Mouse (Mus musculus): ENCODE data around the gene Babam2. TPM values are rescaled to one million over a fixed set of nuclear protein-coding genes. Genes with fewer than 3 reads are reported as not detected.

Gene Babam2
- polyA plus RNA-seq, 1 experiment from 2014 or later, result 32.3 TPM

- H3K27ac ChIP-seq (ENCODE audit: low read depth, low read length), result no peak overlapping the region
- WGBS, result 3% methylated on average over 21 of the region's 21 CpGs
- peak overlapping the region; percentile 67 for H3K9ac ChIP-seq (ENCODE audit: low read length)
- ATAC-seq, result no peak
- DNase-seq (ENCODE audit: low spot score), result no peak
- H3K4me2 ChIP-seq (ENCODE audit: low read length), result peak overlapping the region; percentile 95
- H3K4me3 ChIP-seq (ENCODE audit: low read depth, low read length), result peak overlapping the region; percentile 53
- peaks cover 50% of the 10 kb centered on the region for H3K27me3 ChIP-seq (replicated peaks; ENCODE audit: control insufficient read depth, insufficient read depth, low read length)
- peaks cover 13% of the 10 kb centered on the region for H3K4me1 ChIP-seq (ENCODE audit: control insufficient read depth, insufficient read depth, low read length)
- H3K36me3 ChIP-seq (ENCODE audit: control insufficient read depth, insufficient read depth, low read length), result no peaks in the 10 kb centered on the region
- no peaks in the 10 kb centered on the region for H3K9me3 ChIP-seq (replicated peaks; ENCODE audit: control insufficient read depth, low read length)
Measured at GRCm38 (mm10) chr5:32134051-32134732, 436.7 kb downstream of the Babam2 start.

Small RNA genes within 50 kb of the gene (microRNA-seq; reads per million reads assigned to microRNA genes)
- gene Mir3473e, result not detected

Other genes starting within 250 kb of the Babam2 start
- 79.7 and 93.6 TPM in 2 replicates for gene Zfp512, start 245.3 kb upstream of the Babam2 start, polyA plus RNA-seq (2014; fragmentation: Nextera tagmentation; extraction: Ambion mirVana)
- not detected in 2 replicates for gene 4930548H24Rik, start 211.9 kb upstream of the Babam2 start, polyA plus RNA-seq (2014; fragmentation: Nextera tagmentation; extraction: Ambion mirVana)
- 83.2 and 83.9 TPM in 2 replicates for gene Gpn1, start 202.9 kb upstream of the Babam2 start, polyA plus RNA-seq (2014; fragmentation: Nextera tagmentation; extraction: Ambion mirVana)
- 20.9 and 21.7 TPM in 2 replicates for gene Slc4a1ap, start 170.7 kb upstream of the Babam2 start, polyA plus RNA-seq (2014; fragmentation: Nextera tagmentation; extraction: Ambion mirVana)
- 10.0 and 13.7 TPM in 2 replicates for gene Supt7l, start 169.9 kb upstream of the Babam2 start, polyA plus RNA-seq (2014; fragmentation: Nextera tagmentation; extraction: Ambion mirVana)
- gene Mrpl33, start 100.7 kb upstream of the Babam2 start, polyA plus RNA-seq (2014; fragmentation: Nextera tagmentation; extraction: Ambion mirVana), result 202 and 241 TPM in 2 replicates
- 1.9 and 2.1 TPM in 2 replicates for gene Rbks, start 57 bp upstream of the Babam2 start, polyA plus RNA-seq (2014; fragmentation: Nextera tagmentation; extraction: Ambion mirVana)

All from forebrain, embryonic 14.5 days (tissue).